Mouse (Mus musculus) frontal cortex, adult 2 months (tissue): ENCODE results near the gene Cep162. TPM values are rescaled to one million over a fixed set of nuclear protein-coding genes. Genes with fewer than 3 reads are reported as not detected.

Experiments
- DNase-seq, 2 experiments: peaks; one replicate each; pipeline ENCODE4 v3.0.0; 2022; ENCODE audit warnings: low spot score in 1 of 2; ENCODE audit errors: extremely low spot score in 1 of 2
- polyA plus RNA-seq: library from polyadenylated mRNA; depleted of rRNA; stranded (reverse); fragments of >200 nt; gene quantifications from 2 replicates; pipeline ENCODE4 v1.2.3, GENCODE M21; 2012; rRNA removed

Gene Cep162
- polyA plus RNA-seq = 6.1 and 6.2 TPM in 2 replicates

GRCm38 (mm10) chr9:87254903-87255695 lies at the start of gene Cep162:
Gene Cep162 (minus strand): TSS chr9:87255536.
- peak; percentile 86 to 88 for DNase-seq

GRCm38 (mm10) chr9:87303196-87303595 lies 47.9 kb upstream of the Cep162 start:
- DNase-seq = no peak

GRCm38 (mm10) chr9:87298900-87299299 lies 43.6 kb upstream of the Cep162 start:
- peak in 1 of 2 experiments; percentile 12 for DNase-seq

- peak in 1 of 2 experiments; percentile 9 for DNase-seq
Measured at GRCm38 (mm10) chr9:87297522-87297921, 42.2 kb upstream of the Cep162 start.

- DNase-seq = no peak
Measured at GRCm38 (mm10) chr9:87255696-87256030, 327 bp upstream of the Cep162 start.

- DNase-seq = peak in 1 of 2 experiments; percentile 60
Measured at GRCm38 (mm10) chr9:87248118-87248517, 7.2 kb downstream of the Cep162 start.

GRCm38 (mm10) chr9:87247678-87248077 lies 7.7 kb downstream of the Cep162 start:
- no peak for DNase-seq

- no peak for DNase-seq
Measured at GRCm38 (mm10) chr9:87213204-87213603, 42.1 kb downstream of the Cep162 start.

- no peak for DNase-seq
Measured at GRCm38 (mm10) chr9:87210830-87211339, 44.5 kb downstream of the Cep162 start.

- peak; percentile 20 to 63 for DNase-seq
Measured at GRCm38 (mm10) chr9:87202431-87202830, 52.9 kb downstream of the Cep162 start.

GRCm38 (mm10) chr9:87200919-87201318 lies 54.4 kb downstream of the Cep162 start:
- peak in 1 of 2 experiments; percentile 22 for DNase-seq

GRCm38 (mm10) chr9:87200426-87200825 lies 54.9 kb downstream of the Cep162 start:
- DNase-seq = no peak

- no peak for DNase-seq
Measured at GRCm38 (mm10) chr9:87198036-87198435, 57.3 kb downstream of the Cep162 start.

GRCm38 (mm10) chr9:87197277-87197676 lies 58.1 kb downstream of the Cep162 start:
- DNase-seq = no peak

GRCm38 (mm10) chr9:87193721-87194120 lies 61.6 kb downstream of the Cep162 start:
- DNase-seq = no peak

GRCm38 (mm10) chr9:87187336-87187735 lies 68.0 kb downstream of the Cep162 start:
- no peak for DNase-seq

- DNase-seq = no peak
Measured at GRCm38 (mm10) chr9:87182231-87182630, 73.1 kb downstream of the Cep162 start.

- DNase-seq = no peak
Measured at GRCm38 (mm10) chr9:87178534-87178933, 76.8 kb downstream of the Cep162 start.

GRCm38 (mm10) chr9:87171517-87171916 lies 83.8 kb downstream of the Cep162 start:
- DNase-seq = no peak

- DNase-seq = no peak
Measured at GRCm38 (mm10) chr9:87170891-87171290, 84.4 kb downstream of the Cep162 start.

- DNase-seq = no peak
Measured at GRCm38 (mm10) chr9:87169144-87169543, 86.2 kb downstream of the Cep162 start.

GRCm38 (mm10) chr9:87168051-87168450 lies 87.3 kb downstream of the Cep162 start:
- no peak for DNase-seq
